Mouse (Mus musculus): ENCODE results near the gene Cyp4f39.
"Not testable (repeated sequence)": the region's sequence is repeated elsewhere in the genome, so short reads cannot be mapped to it uniquely, and the experiment has no call there.

Cyp4f39 gene

GRCm38 (mm10) chr17:32474954-32475560 is 22.5 kb downstream of the Cyp4f39 start:
- DNase-seq (ENCODE audit: low read depth, low spot score): no peak

GRCm38 (mm10) chr17:32477204-32477603 is 24.7 kb downstream of the Cyp4f39 start:
- no peak for DNase-seq (ENCODE audit: low read depth, low spot score)

GRCm38 (mm10) chr17:32478727-32479126 is 26.2 kb downstream of the Cyp4f39 start:
- DNase-seq (ENCODE audit: low read depth, low spot score): no peak

- no peak for DNase-seq (ENCODE audit: low read depth, low spot score)
These were observed 27.3 kb downstream of the Cyp4f39 start for GRCm38 (mm10) chr17:32479554-32480506.

- DNase-seq (ENCODE audit: low read depth, low spot score): no peak
These were observed 29.2 kb downstream of the Cyp4f39 start for GRCm38 (mm10) chr17:32481766-32482165.

- no peak for DNase-seq (ENCODE audit: low read depth, low spot score)
These were observed 30.7 kb downstream of the Cyp4f39 start for GRCm38 (mm10) chr17:32483200-32483599.

- DNase-seq (ENCODE audit: low read depth, low spot score): no peak
These were observed 39.9 kb downstream of the Cyp4f39 start for GRCm38 (mm10) chr17:32492349-32492980.

- DNase-seq (ENCODE audit: low read depth, low spot score): peak; percentile 50
These were observed 42.1 kb downstream of the Cyp4f39 start for GRCm38 (mm10) chr17:32494601-32495000.

GRCm38 (mm10) chr17:32500511-32500910 is 48.0 kb downstream of the Cyp4f39 start:
- DNase-seq (ENCODE audit: low read depth, low spot score): not testable (repeated sequence)

- no peak for DNase-seq (ENCODE audit: low read depth, low spot score)
These were observed 48.5 kb downstream of the Cyp4f39 start for GRCm38 (mm10) chr17:32501051-32501450.

GRCm38 (mm10) chr17:32503111-32503510 is 50.6 kb downstream of the Cyp4f39 start:
- no peak for DNase-seq (ENCODE audit: low read depth, low spot score)

- DNase-seq (ENCODE audit: low read depth, low spot score): no peak
These were observed 53.6 kb downstream of the Cyp4f39 start, which contains the start of gene Cyp4f17 for GRCm38 (mm10) chr17:32505851-32506728. Cyp4f17 (plus strand) TSS chr17:32506050.

- no peak for DNase-seq (ENCODE audit: low read depth, low spot score)
These were observed 54.3 kb downstream of the Cyp4f39 start for GRCm38 (mm10) chr17:32506729-32507245.

- no peak for DNase-seq (ENCODE audit: low read depth, low spot score)
These were observed 63.6 kb downstream of the Cyp4f39 start for GRCm38 (mm10) chr17:32516126-32516525.

GRCm38 (mm10) chr17:32521981-32522380 is 69.5 kb downstream of the Cyp4f39 start:
- no peak for DNase-seq (ENCODE audit: low read depth, low spot score)

- DNase-seq (ENCODE audit: low read depth, low spot score): no peak
These were observed 69.9 kb downstream of the Cyp4f39 start for GRCm38 (mm10) chr17:32522386-32522785.

GRCm38 (mm10) chr17:32522816-32523215 is 70.3 kb downstream of the Cyp4f39 start:
- DNase-seq (ENCODE audit: low read depth, low spot score): no peak

GRCm38 (mm10) chr17:32523895-32524294 is 71.4 kb downstream of the Cyp4f39 start:
- DNase-seq (ENCODE audit: low read depth, low spot score): no peak

GRCm38 (mm10) chr17:32526341-32526740 is 73.8 kb downstream of the Cyp4f39 start:
- DNase-seq (ENCODE audit: low read depth, low spot score): not testable (repeated sequence)

- no peak for DNase-seq (ENCODE audit: low read depth, low spot score)
These were observed 75.2 kb downstream of the Cyp4f39 start for GRCm38 (mm10) chr17:32527748-32528147.
